Mouse (Mus musculus): ENCODE results near the gene Tmem150b.
A peak's percentile ranks its signal among the peaks of the same experiment; 100 is the strongest.

DNA sequence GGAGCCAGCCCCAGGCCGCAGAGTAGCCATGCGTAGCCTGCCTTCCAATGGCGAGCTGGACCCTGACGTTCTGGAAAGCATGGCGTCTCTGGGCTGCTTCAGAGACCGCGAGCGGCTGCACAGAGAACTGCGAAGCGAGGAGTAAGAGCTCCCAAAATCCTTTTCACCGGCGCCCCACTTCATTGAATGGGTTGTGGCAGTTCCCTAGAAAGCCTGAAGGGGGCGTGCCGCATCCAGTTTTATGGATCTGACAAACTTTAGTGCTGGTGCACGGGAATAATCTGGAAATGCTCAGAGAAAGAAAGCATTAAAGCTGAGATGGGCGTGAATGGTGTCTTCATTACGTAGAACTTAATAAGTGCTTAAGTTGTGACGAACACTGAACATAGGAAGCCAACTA lies 20.0 kb downstream of the Tmem150b start:
- TF ChIP-seq CTCF (IDR thresholded peaks at IDR 0.05; ENCODE audit: low read depth, low read length), result 0 out of 2 replicates have a peak, but pooled peaks have one; percentile 19
- no peak for TF ChIP-seq TAL1 (conservative IDR thresholded peaks at IDR 0.05; ENCODE audit: low read depth, low read length)

Measured in G1E (cell line).